Mouse (Mus musculus) megakaryocyte-erythroid progenitor cell, adult 5-6 weeks (primary cell): Measurements from ENCODE around the gene Emilin3. TPM values are rescaled to one million over a fixed set of nuclear protein-coding genes. Genes with fewer than 3 reads are reported as not detected.

Source experiments
- ATAC-seq: replicated peaks from 2 replicates; pipeline ENCODE4 v1.8.0; 2016; ENCODE audit warnings: mild to moderate bottlenecking, inconsistent platforms; ENCODE audit not compliant: severe bottlenecking, poor library complexity, low FRiP score, low TSS enrichment
- total RNA-seq, 2 experiments: library from RNA; stranded (forward) in 1 of 2; stranded (reverse) in 1 of 2; fragments of 200-1000, 215-1000 nt in 1 of 2; fragments of >200 nt in 1 of 2; fragmentation: Nextera tagmentation in 1 of 2; gene quantifications; 2 replicates each; pipeline ENCODE4 v1.2.3; 2014 to 2017

The Emilin3 gene
- total RNA-seq, 2 experiments from 2014 or later: not detected

- no peak for ATAC-seq
Observed at GRCm38 (mm10) chr2:160918154-160918929, 6.2 kb upstream of the Emilin3 start.

DNA sequence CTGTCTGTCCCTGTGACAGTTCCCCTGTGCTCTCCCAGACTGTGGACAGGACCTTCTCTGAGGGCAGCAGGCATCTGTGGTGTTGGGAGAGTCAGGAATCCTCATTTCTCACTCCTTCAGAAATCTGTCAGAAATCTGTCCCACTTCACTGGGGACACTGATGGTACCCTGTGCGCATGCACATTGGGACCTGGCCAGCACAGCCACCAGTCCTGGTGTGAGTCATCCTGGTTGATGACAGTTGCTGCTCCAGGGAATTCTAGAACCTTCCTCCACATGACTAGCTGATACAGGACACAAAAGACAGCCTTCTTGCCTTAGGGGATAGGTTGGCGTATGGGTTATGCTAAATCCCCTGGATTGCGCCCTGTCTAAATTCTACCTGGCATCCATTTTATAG, 5.2 kb upstream of the Emilin3 start:
- ATAC-seq: no peak

DNA sequence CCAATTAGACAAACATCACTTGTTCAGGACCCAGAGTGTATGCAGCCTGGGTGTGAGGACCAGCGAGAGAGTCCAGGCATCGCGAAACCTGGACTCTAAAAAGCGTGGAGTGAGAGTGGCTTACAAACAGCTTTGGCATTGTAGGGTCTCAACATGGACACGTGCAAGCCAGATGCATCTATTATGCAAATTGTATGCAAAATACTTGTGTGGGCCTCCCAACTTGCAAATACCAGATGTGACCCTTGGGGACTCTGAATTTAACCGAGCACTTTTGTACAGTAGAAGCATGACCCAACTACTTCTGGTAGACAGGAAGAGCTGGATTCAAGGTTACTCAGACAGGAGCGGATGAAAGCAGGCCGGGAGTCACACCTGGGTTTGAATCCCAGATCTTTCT, 4.6 kb upstream of the Emilin3 start:
- no peak for ATAC-seq

DNA sequence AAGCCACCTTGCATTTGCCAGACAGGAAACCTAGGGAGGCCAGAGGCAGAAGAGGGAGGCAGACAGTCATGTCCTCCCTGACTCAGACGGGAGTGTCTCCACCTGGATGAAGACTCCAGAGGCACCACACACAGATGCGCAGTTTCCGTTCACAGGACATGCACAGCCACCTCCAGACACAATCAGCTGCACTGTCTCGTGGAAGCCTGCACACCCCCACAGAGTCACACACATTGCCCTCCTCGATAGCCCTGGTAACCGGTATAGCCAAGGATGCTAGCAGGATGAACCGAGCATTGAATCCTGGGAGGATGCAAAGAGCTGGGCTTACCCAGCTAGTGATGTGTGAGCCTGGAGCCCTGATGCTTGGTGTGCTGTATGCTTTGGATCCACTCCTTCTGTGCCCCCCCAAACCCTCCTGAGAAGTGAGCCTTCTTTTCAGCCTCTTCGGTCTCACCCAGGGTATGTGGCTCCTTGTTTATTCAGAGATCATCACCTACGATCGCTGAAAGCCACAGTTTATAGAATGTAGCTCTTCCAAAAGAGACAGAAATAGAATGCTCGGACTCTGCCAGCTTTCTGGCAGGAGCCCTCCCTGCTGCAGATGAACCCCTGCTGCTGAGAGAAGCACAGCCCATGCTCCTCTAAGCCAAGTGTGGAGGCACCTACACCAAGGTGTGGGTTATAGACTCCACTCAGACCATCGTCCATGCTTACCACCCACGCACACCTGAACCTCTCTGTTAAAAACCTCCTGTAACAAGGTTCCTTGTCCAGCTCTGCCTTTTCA, 3.9 kb upstream of the Emilin3 start:
- no peak for ATAC-seq

- ATAC-seq: no peak
Observed at GRCm38 (mm10) chr2:160914656-160915055, 2.5 kb upstream of the Emilin3 start.

DNA sequence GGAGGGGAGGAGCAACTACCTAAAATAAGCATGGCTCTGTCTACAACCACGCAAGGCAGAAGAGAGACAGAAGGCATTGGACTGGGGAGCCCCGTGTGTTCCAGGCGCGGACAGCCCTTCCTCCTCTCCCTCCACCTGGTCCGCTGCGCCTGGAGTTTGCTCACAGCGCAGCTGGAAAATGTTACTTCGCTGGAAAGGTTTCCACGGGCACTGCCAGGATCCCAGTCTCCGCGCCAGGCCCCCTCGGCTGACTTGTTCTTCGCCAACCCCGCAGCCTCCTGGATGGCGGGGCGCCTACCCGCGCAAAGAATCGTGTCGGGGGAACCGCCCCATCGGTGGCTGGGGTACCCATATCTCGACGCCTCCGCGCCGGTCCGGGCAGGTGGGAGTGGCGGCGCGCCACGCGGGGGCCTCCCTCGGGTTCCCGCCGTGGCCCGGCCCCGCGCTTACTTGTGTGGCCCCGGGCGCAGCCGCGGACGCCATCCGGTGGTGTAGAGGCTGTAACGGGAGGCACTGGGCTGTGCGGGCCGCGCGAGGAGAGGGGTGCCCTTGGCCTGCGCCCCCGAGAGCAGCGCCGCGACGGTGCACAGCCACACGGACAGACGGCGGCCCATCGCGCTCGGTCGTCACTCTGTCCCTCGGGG, 448 bp downstream of the Emilin3 start:
- no peak for ATAC-seq

DNA sequence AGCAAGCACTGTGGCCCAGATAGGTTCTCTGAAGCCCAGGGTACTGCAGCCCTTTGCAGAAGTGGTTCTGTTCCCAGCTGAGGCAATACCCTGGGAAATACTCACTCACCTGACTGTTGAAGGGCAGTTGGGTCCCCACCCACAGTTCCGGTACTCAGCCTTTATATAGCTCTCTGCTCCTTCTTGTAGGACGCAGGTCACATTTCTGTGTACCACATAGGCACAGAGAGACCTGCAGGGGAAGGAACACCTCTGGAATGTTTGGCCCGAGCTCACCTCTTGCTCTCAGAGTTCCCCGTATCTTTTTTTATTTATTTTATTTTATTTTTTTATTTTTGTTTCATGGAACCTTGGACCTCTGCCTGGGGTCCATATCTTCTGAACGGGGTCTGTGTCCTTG, 1.5 kb downstream of the Emilin3 start:
- ATAC-seq: no peak

GRCm38 (mm10) chr2:160908607-160909006, 3.5 kb downstream of the Emilin3 start:
- ATAC-seq: no peak

DNA sequence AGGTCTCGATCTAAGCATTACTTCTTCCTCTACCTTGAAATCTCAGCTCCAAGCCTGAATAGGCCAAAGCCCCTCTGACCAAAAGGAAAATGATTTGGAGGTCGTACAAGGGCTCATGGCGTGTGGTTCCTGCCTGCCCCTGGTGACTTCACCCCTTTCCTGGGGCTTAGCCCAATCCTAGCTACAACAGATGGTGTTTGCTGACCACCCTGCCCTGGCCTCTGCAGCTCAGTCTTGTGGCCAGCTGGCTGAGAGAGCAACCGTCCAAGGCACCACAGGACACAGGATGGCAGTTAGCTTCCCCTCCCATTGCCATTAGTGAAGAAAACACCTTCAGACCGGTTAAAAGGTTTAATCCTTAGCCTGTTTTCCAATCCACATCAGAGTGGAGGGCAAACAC, 6.0 kb downstream of the Emilin3 start:
- no peak for ATAC-seq

GRCm38 (mm10) chr2:160905301-160905700, 6.8 kb downstream of the Emilin3 start:
- no peak for ATAC-seq

- ATAC-seq: no peak
Observed at GRCm38 (mm10) chr2:160901656-160902412, 10.3 kb downstream of the Emilin3 start.

DNA sequence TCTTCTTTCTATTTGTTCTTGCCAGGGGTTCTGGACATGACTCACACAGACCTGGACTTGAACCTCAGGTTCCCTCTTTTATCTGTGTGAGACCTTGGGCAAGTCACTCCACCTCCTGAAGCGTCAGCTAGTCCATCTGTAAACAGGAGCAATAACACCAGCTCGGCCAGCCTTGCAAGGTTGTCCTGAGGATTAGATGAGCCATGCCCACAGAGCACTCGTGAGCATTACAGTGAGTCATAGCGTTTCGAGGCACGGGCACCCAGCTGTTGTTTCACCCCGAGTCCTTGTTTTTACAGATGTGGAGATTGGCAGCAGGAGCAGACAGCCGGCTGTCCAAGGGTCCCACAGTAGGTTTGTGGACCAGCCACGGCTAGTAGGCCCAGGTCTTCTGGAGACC, 20.4 kb downstream of the Emilin3 start:
- no peak for ATAC-seq

- ATAC-seq: no peak
Observed at GRCm38 (mm10) chr2:160891045-160891444, 21.1 kb downstream of the Emilin3 start.

GRCm38 (mm10) chr2:160887859-160888258, 24.3 kb downstream of the Emilin3 start:
- peak; percentile 62 for ATAC-seq

- ATAC-seq: peak; percentile 94
Observed at GRCm38 (mm10) chr2:160887284-160887683, 24.8 kb downstream of the Emilin3 start.

DNA sequence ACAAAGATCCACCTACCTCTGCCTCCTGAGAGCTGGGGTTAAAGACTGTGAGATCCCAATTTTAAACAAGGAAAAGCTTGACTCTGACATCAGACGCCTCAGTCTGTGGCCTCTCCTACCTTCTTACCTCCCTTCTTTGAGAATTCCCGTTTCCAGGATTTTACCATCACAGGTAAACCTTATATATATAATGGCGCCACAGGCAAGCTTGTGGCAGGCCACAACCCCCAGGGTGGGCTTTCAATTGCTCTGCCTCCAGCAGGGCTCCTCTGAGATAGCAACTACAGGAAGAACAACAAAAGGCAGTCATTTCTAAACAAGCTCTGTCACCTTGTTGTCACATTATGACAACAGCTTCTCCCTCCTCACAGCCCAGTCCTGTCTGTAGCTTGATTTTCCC, 25.9 kb downstream of the Emilin3 start:
- ATAC-seq: no peak

- ATAC-seq: peak; percentile 34; the same call in 1 of the 2 replicates
Observed at GRCm38 (mm10) chr2:160884830-160885229, 27.3 kb downstream of the Emilin3 start.

DNA sequence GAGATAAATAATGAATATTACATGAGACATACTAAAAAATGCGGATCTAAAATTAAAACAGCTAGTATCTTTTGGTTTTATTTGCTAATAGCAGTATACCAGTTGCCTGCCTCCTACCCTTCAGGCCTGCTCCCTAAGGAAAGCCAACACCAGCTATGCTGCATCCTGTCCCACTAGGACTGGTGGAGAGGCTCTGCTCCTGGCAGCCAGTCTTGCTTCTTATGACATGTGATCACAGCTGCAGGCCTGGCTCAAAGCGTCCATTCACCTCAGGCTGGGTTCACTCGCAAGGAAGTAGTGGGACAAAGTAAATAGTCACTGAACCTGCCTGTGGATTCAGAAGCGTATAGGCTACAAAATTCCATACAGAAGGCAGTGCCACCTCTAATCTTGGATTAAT, 28.2 kb downstream of the Emilin3 start:
- ATAC-seq: no peak

DNA sequence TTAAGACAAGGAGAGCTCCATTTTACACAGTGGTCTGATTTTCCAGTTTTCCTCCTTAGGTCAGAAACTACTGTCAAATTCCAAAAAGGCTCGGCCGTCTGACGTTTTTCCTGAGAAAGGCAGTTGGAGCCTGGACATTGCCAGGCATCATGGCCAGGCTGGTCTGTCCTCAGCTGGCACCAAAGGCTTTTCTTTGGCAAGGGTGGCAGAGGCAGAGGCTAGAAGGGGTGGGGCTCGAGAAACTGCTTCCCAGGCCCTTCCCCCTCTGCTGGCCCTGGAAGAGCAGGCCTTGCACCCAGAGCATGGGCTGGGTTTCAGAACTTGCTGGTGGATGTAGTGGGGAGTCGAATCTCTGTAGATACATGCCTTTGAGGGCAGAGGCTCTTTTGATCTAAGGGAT, 29.7 kb downstream of the Emilin3 start:
- no peak for ATAC-seq
